Mouse (Mus musculus) CH12.LX (cell line): ENCODE results near the gene Ferd3l. TPM values are rescaled to one million over a fixed set of nuclear protein-coding genes. Genes with fewer than 3 reads are reported as not detected.

Experiments used
- DNase-seq: peaks from one replicate; pipeline ENCODE4 v3.0.0-alpha.2; 2013; ENCODE audit errors: extremely low read depth
- H3K27ac ChIP-seq: 2 replicates; pipeline ENCODE4 v1.5.1; 2012; ENCODE audit warnings: low read depth, mild to moderate bottlenecking, control low read depth, moderate library complexity; ENCODE audit not compliant: insufficient read depth
- H3K27me3 ChIP-seq: replicated peaks from 2 replicates; pipeline ENCODE3; 2012; ENCODE audit warnings: inconsistent platforms
- H3K36me3 ChIP-seq, 2 experiments: replicated peaks in 1 of 2; 2 replicates each; pipeline versions ENCODE3 to v1.6.1; 2012; ENCODE audit warnings: inconsistent platforms in 1 of 2, low read length in 1 of 2, mild to moderate bottlenecking in 1 of 2, mixed read lengths in 1 of 2, moderate library complexity in 1 of 2; ENCODE audit not compliant: control insufficient read depth in 1 of 2, insufficient read depth in 1 of 2
- H3K4me1 ChIP-seq, 2 experiments: 2 replicates each; pipeline ENCODE4 v1.6.1; 2012; ENCODE audit warnings: inconsistent platforms in 1 of 2, moderate library complexity in 1 of 2; ENCODE audit not compliant: insufficient read depth in 2 of 2, control insufficient read depth in 1 of 2
- H3K4me2 ChIP-seq: 2 replicates; pipeline ENCODE4 v1.6.1; 2012; ENCODE audit warnings: low read depth, mild to moderate bottlenecking, control low read depth; ENCODE audit not compliant: poor library complexity, insufficient read depth, severe bottlenecking
- H3K4me3 ChIP-seq, 3 experiments: fragments of 150-350 bp in 1 of 3; sonication (generic) in 1 of 3; replicated peaks in 1 of 3; 2 replicates each; pipeline versions ENCODE3 to v1.5.1; 2011 to 2012; ENCODE audit warnings: low read depth in 2 of 3, low read length in 2 of 3, mild to moderate bottlenecking in 2 of 3, moderate library complexity in 2 of 3, control low read depth in 1 of 3, improper control_type of control experiment in 1 of 3, inconsistent platforms in 1 of 3, mixed read lengths in 1 of 3; ENCODE audit not compliant: poor library complexity in 1 of 3
- H3K79me2 ChIP-seq: replicated peaks from 2 replicates; pipeline ENCODE4 v1.6.1; 2012; ENCODE audit warnings: mild to moderate bottlenecking, moderate library complexity; ENCODE audit not compliant: control insufficient read depth, poor library complexity, insufficient read depth, severe bottlenecking; ENCODE audit errors: extremely low read depth
- H3K9ac ChIP-seq: 2 replicates; pipeline ENCODE4 v1.6.1; 2012; ENCODE audit warnings: low read depth, mild to moderate bottlenecking, control low read depth, moderate library complexity; ENCODE audit not compliant: insufficient read depth
- H3K9me3 ChIP-seq: replicated peaks from 2 replicates; pipeline ENCODE3; 2012; ENCODE audit warnings: low read length, inconsistent platforms, mixed read lengths
- CHD1 ChIP-seq: IDR thresholded peaks from 2 replicates; pipeline ENCODE4 v1.6.1; 2012; ENCODE audit warnings: low read depth, low read length, improper control_type of control experiment, inconsistent platforms
- CHD2 ChIP-seq: IDR thresholded peaks from 2 replicates; pipeline ENCODE4 v1.6.1; 2011; ENCODE audit warnings: low read length, improper control_type of control experiment
- E2F4 ChIP-seq: IDR thresholded peaks from 2 replicates; pipeline ENCODE4 v1.6.1; 2011; ENCODE audit warnings: low read depth, low read length, improper control_type of control experiment; ENCODE audit not compliant: insufficient replicate concordance
- ELF1 ChIP-seq: IDR thresholded peaks from 2 replicates; pipeline ENCODE4 v1.6.1; 2014; ENCODE audit warnings: low read depth, mild to moderate bottlenecking, inconsistent platforms, low read length, improper control_type of control experiment
- EP300 ChIP-seq: IDR thresholded peaks from 2 replicates; pipeline ENCODE4 v1.6.1; 2011; ENCODE audit warnings: low read length, improper control_type of control experiment
- HCFC1 ChIP-seq: IDR thresholded peaks from 2 replicates; pipeline ENCODE4 v1.6.1; 2012; ENCODE audit warnings: low read depth, mild to moderate bottlenecking, inconsistent platforms, low read length, improper control_type of control experiment
- JUN ChIP-seq: IDR thresholded peaks from 2 replicates; pipeline ENCODE4 v1.6.1; 2011; ENCODE audit warnings: low read depth, mild to moderate bottlenecking, low read length, improper control_type of control experiment, moderate library complexity; ENCODE audit not compliant: insufficient read depth
- KAT2A ChIP-seq: IDR thresholded peaks from 2 replicates; pipeline ENCODE4 v1.6.1; 2012; ENCODE audit warnings: low read length, improper control_type of control experiment, inconsistent platforms; ENCODE audit not compliant: insufficient replicate concordance
- MAZ ChIP-seq: IDR thresholded peaks from 2 replicates; pipeline ENCODE4 v1.6.1; 2012; ENCODE audit warnings: low read depth, mild to moderate bottlenecking, inconsistent platforms, low read length, improper control_type of control experiment, moderate library complexity
- MEF2A ChIP-seq: IDR thresholded peaks from 2 replicates; pipeline ENCODE4 v1.6.1; 2014; ENCODE audit warnings: low read depth, mild to moderate bottlenecking, inconsistent platforms, low read length, improper control_type of control experiment, borderline replicate concordance
- POLR2A ChIP-seq: IDR thresholded peaks from 2 replicates; pipeline ENCODE4 v1.6.1; 2011; ENCODE audit warnings: low read depth, mild to moderate bottlenecking, improper control_type of control experiment, low read length
- POLR2AphosphoS2 ChIP-seq: IDR thresholded peaks from 2 replicates; pipeline ENCODE4 v1.6.1; 2011; ENCODE audit warnings: low read depth, low read length, improper control_type of control experiment
- RAD21 ChIP-seq: IDR thresholded peaks from 2 replicates; pipeline ENCODE4 v1.6.1; 2011; ENCODE audit warnings: low read depth, mild to moderate bottlenecking, low read length, improper control_type of control experiment, moderate library complexity
- SIN3A ChIP-seq: IDR thresholded peaks from 2 replicates; pipeline ENCODE4 v1.6.1; 2012; ENCODE audit warnings: low read length, improper control_type of control experiment, inconsistent platforms
- SMC3 ChIP-seq: IDR thresholded peaks from 2 replicates; pipeline ENCODE4 v1.6.1; 2011; ENCODE audit warnings: low read depth, low read length, improper control_type of control experiment
- USF1 ChIP-seq: IDR thresholded peaks from 2 replicates; pipeline ENCODE4 v1.6.1; 2014; ENCODE audit warnings: low read depth, mild to moderate bottlenecking, inconsistent platforms, low read length, improper control_type of control experiment
- ZC3H11A ChIP-seq: IDR thresholded peaks from 2 replicates; pipeline ENCODE4 v1.6.1; 2012; ENCODE audit warnings: low read depth, mild to moderate bottlenecking, inconsistent platforms, low read length, improper control_type of control experiment
- ZKSCAN1 ChIP-seq: IDR thresholded peaks from 2 replicates; pipeline ENCODE4 v1.6.1; 2012; ENCODE audit warnings: low read depth, inconsistent platforms, low read length, improper control_type of control experiment, borderline replicate concordance
- dilution Hi-C: fragments of 300-500 bp; cut with MboI; formaldehyde crosslinking; loops from 2 replicates; pipeline ENCODE4 v1.14.3; 2020; ENCODE audit warnings: low sequenced_read_pairs; ENCODE audit not compliant: extremely low pct_unique_long_range_greater_than_20kb, extremely low pct_ligation_motif_present
- in situ Hi-C: fragments of 300-500 bp; cut with MboI; formaldehyde crosslinking; loops from 3 replicates; pipeline ENCODE4 v1.14.3; 2019; ENCODE audit warnings: low sequenced_read_pairs, low pct_ligation_motif_present, low pct_unique_long_range_greater_than_20kb, mixed read lengths
- polyA plus RNA-seq: library from polyadenylated mRNA; unstranded; fragments of >175 nt; gene quantifications from 2 replicates; pipeline ENCODE4 v1.2.1, GENCODE M21; 2012; ENCODE audit warnings: low read depth; ENCODE audit not compliant: insufficient read length
- total RNA-seq, 2 experiments: library from RNA; depleted of rRNA; stranded (reverse); fragments of 300-350 nt in 1 of 2; fragments of >200 nt in 1 of 2; gene quantifications; 2 replicates each; pipeline ENCODE4 v1.2.3; 2012 to 2014

Gene Ferd3l
- total and polyA plus RNA-seq, 3 experiments, result not detected

GRCm38 (mm10) chr12:33894621-33895020 is 33.6 kb upstream of the Ferd3l start:
- no peak overlapping the region for H3K4me3 ChIP-seq
- no peak for TF ChIP-seq USF1
- TF ChIP-seq SMC3, result no peak
- TF ChIP-seq SIN3A, result no peak
- TF ChIP-seq, all 38 proteins: peak for 0
- Histone ChIP-seq H3K9ac (no peak overlapping the region), H3K4me2 (no peak overlapping the region), H3K79me2 (no peaks in the 10 kb centered on the region), H3K4me1 (no peaks in the 10 kb centered on the region), H3K36me3 (no peaks in the 10 kb centered on the region), H3K27me3 (no peaks in the 10 kb centered on the region), H3K27ac (no peak overlapping the region), H3K9me3 (no peaks in the 10 kb centered on the region)
- DNase-seq, result no peak
- in situ Hi-C loops, result no loop called here
- dilution Hi-C loops, result no loop called here

- no peaks in the 10 kb centered on the region for H3K4me1 ChIP-seq
- DNase-seq, result no peak
- H3K4me3 ChIP-seq, result no peak overlapping the region
- H3K9me3 ChIP-seq, result no peaks in the 10 kb centered on the region
- no peaks in the 10 kb centered on the region for H3K36me3 ChIP-seq
- H3K4me2 ChIP-seq, result no peak overlapping the region
- H3K27ac ChIP-seq, result no peak overlapping the region
- dilution Hi-C loops (no loop called here), in situ Hi-C loops (no loop called here)
- no peaks in the 10 kb centered on the region for H3K27me3 ChIP-seq
- TF ChIP-seq POLR2AphosphoS2 (no peak), ZKSCAN1 (no peak), POLR2A (no peak), RAD21 (no peak), E2F4 (no peak), HCFC1 (no peak), CHD1 (no peak), MEF2A (no peak), ZC3H11A (no peak), JUN (no peak), ELF1 (no peak), CHD2 (no peak), MAZ (no peak), EP300 (no peak), KAT2A (no peak)
- H3K9ac ChIP-seq, result no peak overlapping the region
- no peaks in the 10 kb centered on the region for H3K79me2 ChIP-seq
These were observed 1.5 kb upstream of the Ferd3l start for GRCm38 (mm10) chr12:33926751-33927150.
